Mouse (Mus musculus): ENCODE results near the gene Emilin3.
"Not testable (repeated sequence)": the region's sequence is repeated elsewhere in the genome, so short reads cannot be mapped to it uniquely, and the experiment has no call there.

The Emilin3 gene

GRCm38 (mm10) chr2:160912231-160912671 is at the start of gene Emilin3:
Gene Emilin3 (minus strand): TSS chr2:160912328.
- no peak for DNase-seq (ENCODE audit: low spot score in 2 of 2)

- no peak for DNase-seq (ENCODE audit: low spot score in 2 of 2)
These were observed 49.0 kb upstream of the Emilin3 start for GRCm38 (mm10) chr2:160960956-160961646.

- DNase-seq (ENCODE audit: low spot score in 2 of 2), result no peak
These were observed 47.8 kb upstream of the Emilin3 start for GRCm38 (mm10) chr2:160959901-160960300.

- no peak for DNase-seq (ENCODE audit: low spot score in 2 of 2)
These were observed 46.6 kb upstream of the Emilin3 start for GRCm38 (mm10) chr2:160958737-160959136.

- not testable (repeated sequence) for DNase-seq (ENCODE audit: low spot score in 2 of 2)
These were observed 45.7 kb upstream of the Emilin3 start for GRCm38 (mm10) chr2:160957801-160958200.

- DNase-seq (ENCODE audit: low spot score in 2 of 2), result not testable (repeated sequence)
These were observed 45.2 kb upstream of the Emilin3 start for GRCm38 (mm10) chr2:160957307-160957706.

- no peak for DNase-seq (ENCODE audit: low spot score in 2 of 2)
These were observed 43.2 kb upstream of the Emilin3 start for GRCm38 (mm10) chr2:160955331-160955730.

- DNase-seq (ENCODE audit: low spot score in 2 of 2), result no peak
These were observed 42.4 kb upstream of the Emilin3 start for GRCm38 (mm10) chr2:160954541-160954940.

GRCm38 (mm10) chr2:160953131-160953873 is 41.2 kb upstream of the Emilin3 start:
- no peak for DNase-seq (ENCODE audit: low spot score in 2 of 2)

- no peak for DNase-seq (ENCODE audit: low spot score in 2 of 2)
These were observed 39.5 kb upstream of the Emilin3 start for GRCm38 (mm10) chr2:160951595-160951994.

- no peak for DNase-seq (ENCODE audit: low spot score in 2 of 2)
These were observed 30.3 kb upstream of the Emilin3 start for GRCm38 (mm10) chr2:160942443-160942842.

- DNase-seq (ENCODE audit: low spot score in 2 of 2), result no peak
These were observed 29.0 kb upstream of the Emilin3 start for GRCm38 (mm10) chr2:160940930-160941709.

GRCm38 (mm10) chr2:160934451-160934850 is 22.3 kb upstream of the Emilin3 start:
- no peak for DNase-seq (ENCODE audit: low spot score in 2 of 2)

- DNase-seq (ENCODE audit: low spot score in 2 of 2), result no peak
These were observed 21.8 kb upstream of the Emilin3 start for GRCm38 (mm10) chr2:160933890-160934289.

- DNase-seq (ENCODE audit: low spot score in 2 of 2), result no peak
These were observed 20.9 kb upstream of the Emilin3 start for GRCm38 (mm10) chr2:160932981-160933380.

GRCm38 (mm10) chr2:160932325-160932724 is 20.2 kb upstream of the Emilin3 start:
- DNase-seq (ENCODE audit: low spot score in 2 of 2), result no peak

GRCm38 (mm10) chr2:160931378-160931777 is 19.2 kb upstream of the Emilin3 start:
- DNase-seq (ENCODE audit: low spot score in 2 of 2), result no peak

GRCm38 (mm10) chr2:160925203-160925602 is 13.1 kb upstream of the Emilin3 start:
- no peak for DNase-seq (ENCODE audit: low spot score in 2 of 2)

- no peak for DNase-seq (ENCODE audit: low spot score in 2 of 2)
These were observed 9.2 kb upstream of the Emilin3 start for GRCm38 (mm10) chr2:160921285-160921684.

- DNase-seq (ENCODE audit: low spot score in 2 of 2), result no peak
These were observed 6.7 kb upstream of the Emilin3 start for GRCm38 (mm10) chr2:160918930-160919215.

- no peak for DNase-seq (ENCODE audit: low spot score in 2 of 2)
These were observed 6.2 kb upstream of the Emilin3 start for GRCm38 (mm10) chr2:160918154-160918929.

- no peak for DNase-seq (ENCODE audit: low spot score in 2 of 2)
These were observed 5.2 kb upstream of the Emilin3 start for GRCm38 (mm10) chr2:160917313-160917712.

Data from spleen, postnatal 14 days (tissue).